Mouse (Mus musculus) heart, adult 2 months (tissue): Measurements from ENCODE around the gene Klhl31. TPM values are rescaled to one million over a fixed set of nuclear protein-coding genes. Genes with fewer than 3 reads are reported as not detected.

Experiments used
- DNase-seq, 2 experiments: peaks; one replicate each; pipeline ENCODE4 v3.0.0; 2021
- H3K27ac ChIP-seq: fragments of 200-600 bp; 2 replicates; pipeline ENCODE4 v1.8.1; 2022
- H3K27me3 ChIP-seq: fragments of 200-500 bp; 2 replicates; pipeline ENCODE4 v1.6.1; 2012; ENCODE audit warnings: mild to moderate bottlenecking, low read length, inconsistent platforms, mixed read lengths; ENCODE audit not compliant: control insufficient read depth, insufficient read depth
- H3K36me3 ChIP-seq: fragments of 200-500 bp; 2 replicates; pipeline ENCODE4 v1.6.1; 2012; ENCODE audit warnings: low read length, inconsistent platforms; ENCODE audit not compliant: control insufficient read depth, insufficient read depth
- H3K4me1 ChIP-seq: fragments of 200-500 bp; 2 replicates; pipeline ENCODE4 v1.6.1; 2011; ENCODE audit warnings: low read length; ENCODE audit not compliant: control insufficient read depth, insufficient read depth
- H3K4me3 ChIP-seq: fragments of 200-600 bp; 2 replicates; pipeline ENCODE4 v1.8.1; 2022
- H3K79me2 ChIP-seq: fragments of 200-500 bp; replicated peaks from 2 replicates; pipeline ENCODE4 v1.6.1; 2012; ENCODE audit warnings: mild to moderate bottlenecking, inconsistent platforms, low read length, moderate library complexity, mixed read lengths; ENCODE audit not compliant: control insufficient read depth, insufficient read depth
- H3K9ac ChIP-seq: fragments of 200-500 bp; 2 replicates; pipeline ENCODE4 v1.6.1; 2012; ENCODE audit warnings: low read depth, mild to moderate bottlenecking, control low read depth, inconsistent platforms, low read length, mixed read lengths
- CTCF ChIP-seq: fragments of 200-600 bp; IDR thresholded peaks from 2 replicates; pipeline ENCODE4 v1.8.1; 2022; ENCODE audit warnings: antibody characterized with exemption, mild to moderate bottlenecking, moderate library complexity
- EP300 ChIP-seq: fragments of 200-500 bp; IDR thresholded peaks from 2 replicates; pipeline ENCODE4 v1.6.1; 2011; ENCODE audit warnings: low read depth, low read length, control low read depth; ENCODE audit not compliant: insufficient read depth
- POLR2A ChIP-seq: fragments of 200-500 bp; IDR thresholded peaks from 2 replicates; pipeline ENCODE4 v1.6.1; 2011; ENCODE audit warnings: mild to moderate bottlenecking, low read depth, low read length, control low read depth; ENCODE audit not compliant: insufficient read depth
- WGBS: fragments of 180-500 bp; shearing (Covaris S2); methylation state at CpG from one replicate; pipeline ENCODE4 v1.1.7; 2018; 5-methylcytosine and 5-hydroxymethylcytosine counted together
- intact Hi-C: fragments of 180-260 bp; cut with DNase I; formaldehyde crosslinking; loops from one replicate; pipeline ENCODE4 v1.15.1; 2025
- polyA plus RNA-seq: library from polyadenylated mRNA; depleted of rRNA; stranded (reverse); fragments of >200 nt; gene quantifications from 2 replicates; pipeline ENCODE4 v1.2.3, GENCODE M21; 2012
- total RNA-seq, 2 experiments: library from RNA; stranded (reverse); gene quantifications; 2 replicates each; pipeline ENCODE4 v1.2.3; 2021

Klhl31 gene
- total and polyA plus RNA-seq, 3 experiments: 22.4 to 122 (median 116) TPM

DNA sequence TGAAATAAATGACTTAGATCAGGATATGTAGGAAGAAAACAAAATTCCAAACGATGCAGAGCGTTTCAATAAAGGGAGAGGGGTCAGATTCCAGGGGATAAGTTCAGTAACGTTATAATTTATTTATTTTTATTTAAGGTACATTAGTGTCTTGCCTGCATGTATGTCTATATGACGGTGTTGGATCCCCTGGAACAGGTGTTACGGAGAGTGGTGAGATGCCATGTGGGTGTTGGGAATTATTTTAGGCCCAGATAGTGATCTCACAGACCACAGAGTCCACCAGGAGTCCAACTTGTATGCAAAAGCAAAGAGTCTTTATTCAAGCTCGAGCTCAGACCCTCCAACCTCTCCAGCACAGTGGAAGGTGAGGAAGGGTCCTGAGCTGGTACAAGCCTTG is 16.2 kb upstream of the Klhl31 start:
- intact Hi-C loops: no loop called here
- no peak overlapping the region for H3K9ac ChIP-seq
- H3K4me1 ChIP-seq: peaks cover 10% of the 10 kb centered on the region
- H3K4me3 ChIP-seq: no peak overlapping the region
- 84% methylated on average over 6 of the region's 6 CpGs for WGBS
- H3K79me2 ChIP-seq: no peaks in the 10 kb centered on the region
- no peak for DNase-seq
- H3K27me3 ChIP-seq: no peaks in the 10 kb centered on the region
- H3K36me3 ChIP-seq: peaks cover 3% of the 10 kb centered on the region; the same call in 1 of the 2 replicates
- TF ChIP-seq POLR2A (no peak), CTCF (no peak)
- no peak overlapping the region; the same call in 1 of the 2 replicates for H3K27ac ChIP-seq

DNA sequence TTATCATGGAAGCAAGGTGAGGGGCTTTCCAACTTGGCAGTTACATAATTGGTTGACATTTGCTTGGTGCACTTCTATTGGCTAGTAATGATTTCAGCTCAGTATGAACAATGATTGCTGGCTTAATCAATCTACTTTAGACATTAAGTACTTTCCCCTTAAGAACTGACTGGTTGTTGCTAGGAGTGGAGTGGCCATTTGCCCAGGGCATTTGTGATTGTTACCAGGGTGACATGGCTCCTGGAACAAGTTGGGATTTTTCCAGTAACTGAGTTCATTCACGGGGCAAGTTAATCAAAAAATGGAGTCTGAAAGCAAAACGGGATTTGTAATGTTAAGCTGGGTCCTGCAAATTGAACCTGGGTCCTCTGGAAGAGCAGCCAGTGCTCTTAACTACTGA is 15.8 kb upstream of the Klhl31 start:
- no peak overlapping the region for H3K9ac ChIP-seq
- no peaks in the 10 kb centered on the region for H3K27me3 ChIP-seq
- H3K4me3 ChIP-seq: no peak overlapping the region
- peak in 1 of 2 experiments; percentile 57 for DNase-seq
- no peaks in the 10 kb centered on the region for H3K79me2 ChIP-seq
- H3K4me1 ChIP-seq: peaks cover 10% of the 10 kb centered on the region
- TF ChIP-seq POLR2A: no peak
- no peak for TF ChIP-seq CTCF
- TF ChIP-seq EP300: no peak
- peaks cover 3% of the 10 kb centered on the region; the same call in 1 of the 2 replicates for H3K36me3 ChIP-seq
- H3K27ac ChIP-seq: no peak overlapping the region; the same call in 1 of the 2 replicates
- intact Hi-C loops: no loop called here
- 41% methylated on average over 2 of the region's 2 CpGs for WGBS

DNA sequence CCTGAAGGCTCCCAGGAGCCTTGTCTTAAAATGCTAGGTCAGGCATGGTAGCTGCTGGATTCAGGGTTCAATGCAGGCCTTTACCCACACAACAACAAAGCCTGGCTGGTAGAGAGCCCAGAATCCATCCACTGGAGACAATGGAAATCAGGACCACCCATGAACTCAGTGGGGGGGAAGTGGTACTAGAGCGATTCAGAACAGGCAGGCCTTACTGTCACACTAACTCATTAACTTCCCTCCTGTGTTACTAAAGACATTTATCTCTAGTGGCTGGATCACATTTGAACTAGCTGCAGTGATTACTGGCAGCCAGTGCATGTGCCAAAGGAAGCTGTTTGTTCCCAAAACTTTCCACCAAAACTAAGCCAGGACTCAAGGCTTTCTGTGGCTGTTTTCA is 13.4 kb upstream of the Klhl31 start:
- Histone ChIP-seq H3K27me3 (no peaks in the 10 kb centered on the region), H3K27ac (peak overlapping the region; percentile 41), H3K79me2 (no peaks in the 10 kb centered on the region), H3K9ac (no peak overlapping the region), H3K36me3 (no peaks in the 10 kb centered on the region; the same call in 1 of the 2 replicates), H3K4me1 (peaks cover 9% of the 10 kb centered on the region), H3K4me3 (no peak overlapping the region)
- no peak for DNase-seq
- WGBS: 22% methylated on average over 1 of the region's 1 CpGs
- no peak for TF ChIP-seq POLR2A
- TF ChIP-seq EP300: no peak
- TF ChIP-seq CTCF: no peak
- intact Hi-C loops: no loop called here

- no peaks in the 10 kb centered on the region for H3K36me3 ChIP-seq
- H3K27ac ChIP-seq: peak overlapping the region; percentile 31; the same call in 1 of the 2 replicates
- DNase-seq: no peak
- no peak overlapping the region for H3K4me3 ChIP-seq
- peaks cover 9% of the 10 kb centered on the region for H3K4me1 ChIP-seq
- intact Hi-C loops: no loop called here
- no peaks in the 10 kb centered on the region for H3K27me3 ChIP-seq
- no peaks in the 10 kb centered on the region for H3K79me2 ChIP-seq
- no peak for TF ChIP-seq CTCF
- no peak for TF ChIP-seq EP300
- no peak for TF ChIP-seq POLR2A
- no peak overlapping the region for H3K9ac ChIP-seq
- WGBS: 86% methylated on average over 6 of the region's 6 CpGs
Measured at GRCm38 (mm10) chr9:77623318-77624050, 12.8 kb upstream of the Klhl31 start.

GRCm38 (mm10) chr9:77624171-77624570 is 12.1 kb upstream of the Klhl31 start:
- intact Hi-C loops: no loop called here

DNA sequence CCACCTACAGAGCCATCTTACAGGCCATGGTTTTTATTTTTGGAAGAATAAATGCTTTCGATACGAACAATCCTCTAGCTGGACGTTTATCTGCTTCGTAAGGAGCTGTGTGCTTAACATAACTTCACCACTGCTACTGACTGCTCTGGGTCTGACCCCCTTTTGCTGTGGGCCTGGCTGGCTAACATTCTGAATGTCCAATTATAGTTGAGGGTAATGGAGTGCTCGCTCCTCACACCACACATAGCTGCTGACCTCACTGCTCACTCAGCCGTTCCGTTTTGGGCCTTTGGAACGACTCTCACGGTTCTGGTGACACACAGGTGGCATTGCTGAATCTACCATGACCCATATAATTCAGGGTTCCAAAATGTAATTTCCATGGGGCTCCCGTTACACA is 7.6 kb upstream of the Klhl31 start:
- DNase-seq: peak in 1 of 2 experiments; percentile 58

More at GRCm38 (mm10) chr9:77624171-77624570, 12.1 kb upstream of the Klhl31 start:
- Histone ChIP-seq H3K79me2 (no peaks in the 10 kb centered on the region), H3K4me3 (no peak overlapping the region), H3K27ac (no peak overlapping the region), H3K36me3 (peaks cover 3% of the 10 kb centered on the region; the same call in 1 of the 2 replicates), H3K9ac (no peak overlapping the region), H3K4me1 (peaks cover 9% of the 10 kb centered on the region), H3K27me3 (no peaks in the 10 kb centered on the region)
- DNase-seq: no peak
- 74% methylated on average over 5 of the region's 5 CpGs for WGBS
- TF ChIP-seq CTCF: no peak
- no peak for TF ChIP-seq EP300
- no peak for TF ChIP-seq POLR2A

More for the DNA sequence above, 7.6 kb upstream of the Klhl31 start:
- intact Hi-C loops: no loop called here
- Histone ChIP-seq H3K9ac (no peak overlapping the region), H3K79me2 (no peaks in the 10 kb centered on the region), H3K27me3 (no peaks in the 10 kb centered on the region), H3K4me3 (no peak overlapping the region), H3K36me3 (peaks cover 6% of the 10 kb centered on the region), H3K4me1 (peaks cover 1% of the 10 kb centered on the region), H3K27ac (peak overlapping the region; percentile 83)
- TF ChIP-seq EP300 (peak; percentile 43; the same call in 1 of the 2 replicates), CTCF (no peak; the same call in 1 of the 2 replicates)
- 54% methylated on average over 10 of the region's 10 CpGs for WGBS
